Mouse (Mus musculus): ENCODE measurements at regions not wholly inside any gene's neighbourhood (a gene's known extent, or its start where the extent isn't known, plus 50 kb on each side); places are given as distances from the start of the nearest gene placed in this dataset.

DNA sequence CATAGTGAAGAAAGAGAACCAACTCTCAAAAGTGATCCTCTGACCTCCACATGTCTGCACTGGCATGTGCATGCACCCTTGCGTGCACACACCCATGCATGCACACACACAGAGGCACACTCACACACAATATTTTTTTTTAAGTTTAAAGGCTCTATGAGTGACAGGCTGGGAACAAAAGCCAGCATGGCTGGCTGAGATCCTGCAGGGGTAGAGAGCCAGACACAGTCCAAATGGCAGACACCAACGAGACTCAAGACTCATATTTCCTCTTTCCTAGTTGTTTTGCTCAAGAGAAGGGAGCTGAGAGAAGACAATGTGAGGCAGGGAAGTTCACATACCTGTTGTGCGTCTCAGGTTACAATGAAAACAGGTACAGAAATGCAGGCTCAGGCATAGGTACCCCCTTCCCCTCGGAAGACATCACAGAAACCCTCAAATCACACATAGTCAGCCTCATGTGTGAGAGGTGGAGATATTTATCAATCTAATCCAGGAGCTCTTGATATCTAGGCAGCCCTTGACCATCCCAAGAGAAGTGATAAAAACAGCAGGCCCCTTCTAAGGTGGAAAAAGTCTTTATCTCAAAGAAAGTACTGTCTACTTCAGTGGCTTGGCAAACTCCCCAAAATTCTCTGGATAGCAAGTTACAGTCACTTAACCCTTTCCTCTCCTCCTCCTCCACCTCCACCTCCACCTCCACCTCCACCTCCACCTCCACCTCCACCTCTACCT, 101.4 kb upstream of the Cd180 start:
- Histone ChIP-seq H3K36me3 (no peaks in the 10 kb centered on the region), H3K4me1 (peaks cover 46% of the 10 kb centered on the region), H3K27me3 (no peaks in the 10 kb centered on the region), H3K4me2 (no peak overlapping the region), H3K9ac (no peak overlapping the region), H3K9me3 (no peaks in the 10 kb centered on the region), H3K4me3 (no peak overlapping the region), H3K27ac (peak overlapping the region; percentile 51; the same call in 1 of the 2 replicates)
- WGBS, result 51% methylated on average over 4 of the region's 4 CpGs
- no peak for ATAC-seq (ENCODE audit: borderline replicate concordance, extremely low read depth, low FRiP score, low TSS enrichment)

DNA sequence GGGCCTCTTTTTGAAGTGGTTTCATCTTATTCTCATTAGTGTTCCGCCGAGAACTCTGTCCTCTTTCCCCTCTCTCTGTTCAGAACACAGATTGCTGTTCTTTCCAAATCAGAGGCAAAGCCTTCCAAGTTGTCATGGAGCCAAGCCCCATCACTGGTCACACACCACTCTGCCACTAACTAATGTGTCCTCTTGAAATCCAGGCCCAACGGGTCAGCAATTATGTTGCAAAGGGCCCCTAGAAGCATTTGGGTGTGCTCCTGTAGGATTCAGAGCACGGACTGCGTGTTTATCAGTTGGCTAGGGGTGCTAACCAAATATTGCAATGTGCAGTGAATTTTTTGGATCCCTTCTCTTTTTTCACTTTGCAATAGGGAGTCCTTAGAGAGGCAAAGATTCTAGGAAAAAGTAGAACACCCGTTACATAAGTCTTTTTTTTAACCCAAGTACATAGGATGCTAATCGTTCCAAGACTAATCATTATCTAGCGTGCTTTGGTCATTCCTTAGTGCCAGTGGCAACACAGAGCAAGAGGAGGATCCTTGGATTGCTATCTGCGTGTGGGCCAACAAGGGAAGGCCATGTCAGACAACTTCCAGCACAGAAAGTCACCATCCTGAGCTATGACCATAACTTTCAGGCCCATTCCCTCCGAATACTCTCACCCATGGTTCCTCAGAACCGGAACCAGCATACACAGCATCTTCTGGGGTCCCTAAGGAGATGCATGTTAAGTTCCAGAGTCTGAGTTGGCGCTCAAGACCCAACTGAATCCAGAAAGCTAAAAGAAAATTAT, 99.8 kb upstream of the Cd180 start:
- Histone ChIP-seq H3K36me3 (no peaks in the 10 kb centered on the region), H3K27me3 (no peaks in the 10 kb centered on the region), H3K9me3 (no peaks in the 10 kb centered on the region), H3K4me3 (no peak overlapping the region), H3K4me1 (peaks cover 46% of the 10 kb centered on the region), H3K9ac (no peak overlapping the region), H3K27ac (peak overlapping the region; percentile 67), H3K4me2 (no peak overlapping the region)
- 66% methylated on average over 12 of the region's 12 CpGs for WGBS
- ATAC-seq (ENCODE audit: borderline replicate concordance, extremely low read depth, low FRiP score, low TSS enrichment), result peak; percentile 67; the same call in 1 of the 2 replicates

DNA sequence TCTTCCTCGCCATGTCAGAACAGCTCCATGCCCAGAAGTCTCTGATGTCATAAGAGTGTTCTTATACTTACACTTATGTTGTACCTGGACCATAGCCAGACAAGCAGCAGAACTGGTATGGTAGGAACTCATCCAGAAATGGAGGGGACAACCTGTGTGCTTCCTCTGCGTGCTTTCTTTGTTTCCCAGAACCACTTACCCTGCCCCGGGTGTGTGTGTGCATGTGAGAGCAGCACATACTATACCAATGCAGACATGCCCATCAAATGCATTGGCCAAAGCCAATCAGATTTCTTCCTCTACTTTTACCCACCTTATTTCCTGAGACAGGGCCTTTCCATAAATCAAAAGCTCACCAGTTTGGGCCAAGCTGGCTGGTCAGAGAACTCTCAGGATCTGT, 99.2 kb upstream of the Cd180 start:
- WGBS, result 69% methylated on average over 3 of the region's 3 CpGs
- no peak overlapping the region for H3K4me2 ChIP-seq
- ATAC-seq (ENCODE audit: borderline replicate concordance, extremely low read depth, low FRiP score, low TSS enrichment), result no peak
- H3K4me3 ChIP-seq, result no peak overlapping the region
- no peak overlapping the region for H3K9ac ChIP-seq
- H3K9me3 ChIP-seq, result no peaks in the 10 kb centered on the region
- no peaks in the 10 kb centered on the region for H3K27me3 ChIP-seq
- peaks cover 46% of the 10 kb centered on the region for H3K4me1 ChIP-seq
- H3K36me3 ChIP-seq, result no peaks in the 10 kb centered on the region
- H3K27ac ChIP-seq, result peak overlapping the region; percentile 67

DNA sequence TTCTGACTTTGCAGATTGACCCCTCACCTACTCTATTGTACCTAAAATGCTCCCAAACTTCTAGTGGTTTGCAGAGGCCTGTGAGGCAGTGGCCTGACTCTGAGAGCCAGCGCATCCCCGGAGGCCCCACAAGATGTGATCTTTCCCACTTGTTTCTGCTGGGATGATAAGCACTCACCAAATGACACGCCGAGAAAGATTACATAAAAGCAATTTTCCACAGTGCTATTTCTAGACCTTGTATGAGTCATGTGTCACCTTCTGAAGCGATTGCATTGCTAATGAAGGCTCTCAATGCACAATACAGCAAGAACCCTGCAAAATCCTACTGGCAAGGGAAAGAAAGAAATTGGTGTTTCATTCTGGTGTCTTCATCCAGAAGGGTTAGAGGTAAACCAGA, 97.8 kb upstream of the Cd180 start:
- Histone ChIP-seq H3K36me3 (no peaks in the 10 kb centered on the region), H3K4me3 (no peak overlapping the region), H3K9me3 (no peaks in the 10 kb centered on the region), H3K4me1 (peaks cover 33% of the 10 kb centered on the region), H3K9ac (no peak overlapping the region), H3K27ac (no peak overlapping the region), H3K27me3 (no peaks in the 10 kb centered on the region), H3K4me2 (no peak overlapping the region)
- ATAC-seq (ENCODE audit: borderline replicate concordance, extremely low read depth, low FRiP score, low TSS enrichment), result no peak
- WGBS, result 79% methylated on average over 5 of the region's 5 CpGs

DNA sequence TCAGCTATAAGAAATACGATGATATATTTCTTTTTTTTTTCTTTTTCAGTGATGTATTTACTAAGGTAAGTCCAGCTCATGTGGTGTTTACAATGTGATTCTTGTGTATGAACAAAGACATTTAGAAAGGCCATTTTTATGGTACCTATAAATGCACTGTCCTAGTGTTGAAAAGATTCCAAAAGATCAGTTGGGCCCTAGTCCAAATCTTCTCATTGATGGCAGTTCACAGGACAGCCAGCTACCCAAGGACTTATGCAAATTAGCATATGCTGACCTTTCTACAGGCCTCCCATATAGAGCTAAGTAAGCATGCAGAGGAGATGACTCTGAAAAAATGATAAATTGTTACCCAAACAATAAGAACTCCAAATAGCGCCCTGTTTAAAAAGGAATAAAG, 97.3 kb upstream of the Cd180 start:
- Histone ChIP-seq H3K4me3 (no peak overlapping the region), H3K27ac (no peak overlapping the region), H3K4me1 (peaks cover 29% of the 10 kb centered on the region), H3K9me3 (no peaks in the 10 kb centered on the region), H3K4me2 (no peak overlapping the region), H3K36me3 (no peaks in the 10 kb centered on the region), H3K9ac (no peak overlapping the region), H3K27me3 (no peaks in the 10 kb centered on the region)
- ATAC-seq (ENCODE audit: borderline replicate concordance, extremely low read depth, low FRiP score, low TSS enrichment), result no peak
- WGBS, result 75% methylated on average over 2 of the region's 2 CpGs

DNA sequence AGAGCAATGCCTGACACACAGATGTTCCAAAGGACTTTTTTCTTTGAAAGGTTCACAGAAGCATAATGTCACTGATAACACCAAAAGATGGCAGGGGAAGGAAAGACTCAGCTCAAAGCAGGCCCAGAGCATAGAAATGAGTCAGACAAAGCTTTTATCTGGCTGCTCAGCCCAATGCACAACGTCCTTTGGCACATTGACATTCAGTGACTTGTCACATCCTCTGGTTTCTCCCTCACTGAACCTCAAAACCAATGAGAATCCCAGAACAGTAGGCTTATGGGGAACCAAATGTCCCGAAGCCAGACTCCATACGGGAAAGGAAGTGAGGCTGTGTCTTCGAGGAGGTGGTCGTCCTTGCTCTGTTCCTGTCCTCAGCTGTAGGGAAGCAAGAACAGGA, 95.2 kb upstream of the Cd180 start:
- no peak overlapping the region for H3K9ac ChIP-seq
- H3K4me1 ChIP-seq, result peaks cover 13% of the 10 kb centered on the region
- H3K27me3 ChIP-seq, result no peaks in the 10 kb centered on the region
- 75% methylated on average over 5 of the region's 5 CpGs for WGBS
- H3K36me3 ChIP-seq, result no peaks in the 10 kb centered on the region
- no peak overlapping the region for H3K4me3 ChIP-seq
- no peak for ATAC-seq (ENCODE audit: borderline replicate concordance, extremely low read depth, low FRiP score, low TSS enrichment)
- H3K27ac ChIP-seq, result no peak overlapping the region
- H3K4me2 ChIP-seq, result no peak overlapping the region
- no peaks in the 10 kb centered on the region for H3K9me3 ChIP-seq

DNA sequence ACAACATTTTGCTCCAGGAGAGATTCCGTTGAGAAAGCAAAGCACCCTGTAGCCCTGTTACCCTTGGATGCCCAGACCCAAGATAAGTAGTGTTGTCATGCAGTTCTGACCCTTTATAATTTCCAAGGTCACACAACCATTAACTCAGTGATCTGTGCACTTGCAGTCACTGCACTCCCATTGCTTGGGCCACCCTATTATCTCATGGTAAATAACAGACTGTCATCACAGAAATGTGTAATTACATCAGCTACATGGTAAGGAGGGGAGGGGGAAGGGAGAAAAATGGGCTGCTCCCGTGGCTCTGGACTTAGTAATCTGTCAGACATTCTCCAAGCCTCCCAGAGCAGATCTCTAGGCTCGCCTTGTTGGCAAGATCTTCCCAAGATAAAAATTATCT, 93.8 kb upstream of the Cd180 start:
- ATAC-seq (ENCODE audit: borderline replicate concordance, extremely low read depth, low FRiP score, low TSS enrichment), result no peak
- Histone ChIP-seq H3K36me3 (no peaks in the 10 kb centered on the region), H3K4me2 (no peak overlapping the region), H3K4me1 (peaks cover under 1% of the 10 kb centered on the region; the same call in 1 of the 2 replicates), H3K9ac (no peak overlapping the region), H3K4me3 (no peak overlapping the region), H3K9me3 (no peaks in the 10 kb centered on the region), H3K27ac (no peak overlapping the region), H3K27me3 (no peaks in the 10 kb centered on the region)
- 31% methylated on average over 3 of the region's 3 CpGs for WGBS

DNA sequence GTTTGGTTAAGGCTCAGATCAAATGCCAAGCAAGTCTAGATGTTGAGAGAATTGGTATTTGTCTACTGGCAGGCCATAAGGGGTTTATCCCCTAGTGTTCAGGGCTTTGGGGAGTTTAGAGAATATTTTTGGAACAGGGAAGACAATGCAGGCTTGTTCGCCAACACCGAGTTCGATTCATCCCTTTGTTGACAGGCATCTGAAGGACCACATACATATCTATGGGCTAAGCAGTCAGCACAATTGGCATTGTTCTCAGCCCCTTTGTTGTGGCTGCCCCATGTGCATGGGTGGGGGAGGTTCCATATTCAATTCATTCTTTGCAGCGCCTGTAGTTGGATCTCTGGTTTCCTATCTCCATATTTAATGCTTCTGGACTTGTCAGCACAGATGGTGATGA, 93.3 kb upstream of the Cd180 start:
- Histone ChIP-seq H3K4me3 (no peak overlapping the region), H3K4me1 (no peaks in the 10 kb centered on the region), H3K36me3 (no peaks in the 10 kb centered on the region), H3K27me3 (no peaks in the 10 kb centered on the region), H3K27ac (no peak overlapping the region), H3K4me2 (no peak overlapping the region), H3K9me3 (no peaks in the 10 kb centered on the region), H3K9ac (no peak overlapping the region)
- no peak for ATAC-seq (ENCODE audit: borderline replicate concordance, extremely low read depth, low FRiP score, low TSS enrichment)
- 70% methylated on average over 4 of the region's 4 CpGs for WGBS

DNA sequence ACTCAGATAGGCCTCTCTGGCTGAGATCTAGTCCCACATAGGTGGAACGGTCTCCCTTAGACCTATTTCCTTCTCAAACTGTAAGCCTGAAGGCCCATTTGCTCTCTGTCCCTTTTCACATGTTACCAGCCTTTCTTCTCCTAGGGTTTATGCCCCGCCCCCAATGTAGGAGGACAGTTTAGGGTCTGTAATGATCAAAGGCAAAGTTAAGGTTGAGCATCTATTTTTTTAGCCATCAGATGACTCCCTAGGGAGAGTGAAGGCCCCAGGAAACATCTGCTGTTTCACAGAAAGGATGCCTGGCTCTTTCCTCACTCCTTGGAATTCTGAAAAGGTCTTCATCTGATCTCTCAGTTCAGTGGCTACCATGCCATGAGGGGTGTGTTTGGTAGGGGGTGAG, 68.9 kb upstream of the Cd180 start:
- peak overlapping the region; percentile 96 for H3K27ac ChIP-seq

DNA sequence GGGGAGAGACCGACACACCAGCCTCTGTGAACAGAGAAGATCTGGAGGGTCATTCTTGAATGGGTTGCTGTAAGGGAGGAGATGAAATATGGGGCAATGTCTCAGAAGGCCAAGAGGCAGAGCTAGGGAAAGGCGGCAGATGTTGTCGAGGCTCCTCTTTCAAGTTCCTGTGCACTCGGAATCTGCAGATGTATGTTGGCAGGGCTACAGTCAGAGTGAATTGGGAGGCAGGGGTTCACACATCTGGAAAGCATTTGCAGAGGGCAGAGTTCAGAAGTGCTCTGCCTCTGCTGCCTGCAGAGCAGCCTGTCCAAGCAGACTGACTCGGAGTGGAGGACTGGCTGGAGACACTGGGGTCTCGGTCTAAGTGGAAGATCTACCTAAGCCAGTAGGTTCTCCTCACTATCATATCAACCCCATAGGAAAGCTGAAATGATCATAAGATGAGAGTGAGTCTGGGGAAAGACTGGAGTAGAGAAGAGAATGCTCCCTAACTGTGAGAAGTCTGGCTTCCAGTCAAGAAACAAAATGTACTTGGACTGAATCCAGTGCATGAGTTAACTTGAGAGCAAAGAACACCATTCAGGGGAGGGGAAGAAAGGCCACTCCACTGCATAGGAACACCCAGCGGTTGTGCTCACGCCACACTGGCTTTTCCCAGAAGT, 68.1 kb upstream of the Cd180 start:
- no peaks in the 10 kb centered on the region for H3K27me3 ChIP-seq
- no peak overlapping the region for H3K4me3 ChIP-seq
- peak; percentile 95 for ATAC-seq (ENCODE audit: borderline replicate concordance, extremely low read depth, low FRiP score, low TSS enrichment)
- 30% methylated on average over 8 of the region's 8 CpGs for WGBS
- peak overlapping the region; percentile 2; the same call in 1 of the 2 replicates for H3K4me2 ChIP-seq
- no peaks in the 10 kb centered on the region for H3K36me3 ChIP-seq
- H3K9ac ChIP-seq, result no peak overlapping the region
- no peaks in the 10 kb centered on the region for H3K9me3 ChIP-seq
- peak overlapping the region; percentile 96 for H3K27ac ChIP-seq
- H3K4me1 ChIP-seq, result peaks cover 18% of the 10 kb centered on the region

More for the DNA sequence above, 68.9 kb upstream of the Cd180 start:
- H3K4me2 ChIP-seq, result no peak overlapping the region
- H3K36me3 ChIP-seq, result no peaks in the 10 kb centered on the region
- no peak overlapping the region for H3K9ac ChIP-seq
- WGBS, result 81% methylated on average over 2 of the region's 2 CpGs
- H3K4me3 ChIP-seq, result no peak overlapping the region
- ATAC-seq (ENCODE audit: borderline replicate concordance, extremely low read depth, low FRiP score, low TSS enrichment), result no peak
- H3K4me1 ChIP-seq, result peaks cover 18% of the 10 kb centered on the region
- H3K27me3 ChIP-seq, result no peaks in the 10 kb centered on the region
- H3K9me3 ChIP-seq, result no peaks in the 10 kb centered on the region

DNA sequence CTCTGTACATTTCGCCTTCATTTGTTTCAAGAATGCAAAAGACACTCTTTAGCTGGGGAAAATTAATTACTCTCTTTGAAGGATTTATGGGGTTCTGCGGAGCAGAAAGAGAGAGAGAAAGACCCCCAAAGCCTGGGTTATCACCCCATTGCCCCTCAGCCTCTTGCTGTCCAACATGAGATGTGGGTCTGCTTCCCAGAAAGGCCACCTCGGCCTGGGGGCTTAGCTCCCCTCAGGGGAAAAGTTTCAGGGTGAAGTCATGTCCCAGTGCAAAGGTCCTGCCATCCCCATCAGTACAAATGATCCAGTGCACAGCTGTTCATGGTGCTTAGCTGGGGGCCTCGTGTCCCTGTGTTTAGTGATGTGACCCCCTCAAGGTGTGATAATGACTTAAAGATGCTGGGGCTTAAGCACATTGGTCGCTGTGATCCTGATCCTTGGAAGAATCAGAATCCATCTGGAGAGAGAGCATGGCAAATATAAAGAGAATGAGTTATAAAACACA, 67.5 kb upstream of the Cd180 start:
- H3K36me3 ChIP-seq, result no peaks in the 10 kb centered on the region
- H3K9me3 ChIP-seq, result no peaks in the 10 kb centered on the region
- no peak overlapping the region for H3K4me2 ChIP-seq
- ATAC-seq (ENCODE audit: borderline replicate concordance, extremely low read depth, low FRiP score, low TSS enrichment), result peak; percentile 6; the same call in 1 of the 2 replicates
- H3K4me1 ChIP-seq, result peaks cover 18% of the 10 kb centered on the region
- WGBS, result 35% methylated on average over 5 of the region's 5 CpGs
- no peak overlapping the region for H3K9ac ChIP-seq
- H3K27ac ChIP-seq, result peak overlapping the region; percentile 96
- no peak overlapping the region for H3K4me3 ChIP-seq
- no peaks in the 10 kb centered on the region for H3K27me3 ChIP-seq

DNA sequence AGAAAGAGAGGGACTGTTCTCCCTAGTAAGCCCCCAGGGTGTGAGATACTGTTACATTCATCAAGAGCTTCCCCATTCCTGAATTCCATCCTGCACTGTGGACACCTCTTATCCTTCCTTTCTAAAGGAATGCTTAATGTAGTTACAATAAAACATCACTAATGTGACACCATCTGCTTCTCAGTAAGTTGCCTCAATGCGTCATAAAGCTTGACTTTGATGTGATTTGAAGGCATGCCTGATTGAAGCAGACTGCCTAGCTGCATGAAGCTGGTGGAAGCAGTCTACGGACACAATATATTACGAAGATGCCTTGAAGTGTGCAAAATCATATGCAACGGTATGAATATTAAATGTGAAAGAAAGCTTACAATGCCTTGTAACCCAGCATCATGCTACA, 65.6 kb upstream of the Cd180 start:
- no peaks in the 10 kb centered on the region for H3K9me3 ChIP-seq
- ATAC-seq (ENCODE audit: borderline replicate concordance, extremely low read depth, low FRiP score, low TSS enrichment), result no peak
- no peaks in the 10 kb centered on the region for H3K27me3 ChIP-seq
- H3K4me1 ChIP-seq, result peaks cover 18% of the 10 kb centered on the region
- 89% methylated on average over 4 of the region's 4 CpGs for WGBS
- H3K4me3 ChIP-seq, result no peak overlapping the region
- H3K4me2 ChIP-seq, result no peak overlapping the region
- H3K27ac ChIP-seq, result no peak overlapping the region
- H3K9ac ChIP-seq, result no peak overlapping the region
- H3K36me3 ChIP-seq, result no peaks in the 10 kb centered on the region

Measured in lung, embryonic 15.5 days (tissue).